Mouse (Mus musculus): ENCODE data around the gene Nudt8.

- TF ChIP-seq CTCF (IDR thresholded peaks at IDR 0.05; ENCODE audit: low read depth, low read length), result no peak
- TF ChIP-seq POLR2A (IDR thresholded peaks at IDR 0.05; ENCODE audit: extremely low read depth, insufficient read depth, low read length), result no peak
Observed at GRCm38 (mm10) chr19:3983527-3984200, 16.7 kb upstream of the Nudt8 start.
